Mouse (Mus musculus) hindbrain, embryonic 15.5 days (tissue): ENCODE measurements around the gene Ubd. TPM values are rescaled to one million over a fixed set of nuclear protein-coding genes. Genes with fewer than 3 reads are reported as not detected.
"Not testable (repeated sequence)": the region's sequence is repeated elsewhere in the genome, so short reads cannot be mapped to it uniquely, and the experiment has no call there.

Experiments
- ATAC-seq: fragments of 200-750 bp; cut with Nextera tagmentation; 2 replicates; pipeline ENCODE4 v1.8.0; 2017; ENCODE audit warnings: low read depth, moderate number of reproducible peaks, moderate TSS enrichment; ENCODE audit not compliant: low FRiP score
- H3K27ac ChIP-seq: fragments of 300-500 bp; sonication (generic); replicated peaks from 2 replicates; pipeline ENCODE4 v1.5.1; 2015; ENCODE audit warnings: mild to moderate bottlenecking, inconsistent platforms
- H3K27me3 ChIP-seq: fragments of 300-500 bp; sonication (generic); 2 replicates; pipeline ENCODE4 v1.6.1; 2015; ENCODE audit warnings: control low read depth, inconsistent platforms
- H3K36me3 ChIP-seq: fragments of 300-500 bp; sonication (generic); 2 replicates; pipeline ENCODE4 v1.6.1; 2015; ENCODE audit warnings: control low read depth, inconsistent platforms
- H3K4me1 ChIP-seq: fragments of 300-500 bp; sonication (generic); replicated peaks from 2 replicates; pipeline ENCODE4 v1.6.1; 2015; ENCODE audit warnings: control low read depth, inconsistent platforms
- H3K4me2 ChIP-seq: fragments of 300-500 bp; sonication (generic); 2 replicates; pipeline ENCODE4 v1.6.1; 2015; ENCODE audit warnings: moderate library complexity, mild to moderate bottlenecking, inconsistent platforms
- H3K4me3 ChIP-seq: fragments of 300-500 bp; sonication (generic); 2 replicates; pipeline ENCODE4 v1.5.1; 2015; ENCODE audit warnings: mild to moderate bottlenecking, inconsistent platforms
- H3K9ac ChIP-seq: fragments of 300-500 bp; sonication (generic); 2 replicates; pipeline ENCODE4 v1.6.1; 2015; ENCODE audit warnings: inconsistent platforms
- H3K9me3 ChIP-seq: fragments of 300-500 bp; sonication (generic); 2 replicates; pipeline ENCODE4 v1.6.1; 2016; ENCODE audit warnings: control low read depth, inconsistent platforms
- WGBS: fragments of 180-500 bp; shearing (Covaris S2); methylation state at CpG from one replicate; pipeline ENCODE4 v1.1.7; 2015; 5-methylcytosine and 5-hydroxymethylcytosine counted together
- polyA plus RNA-seq: library from polyadenylated mRNA; unstranded; fragments of >200 nt; fragmentation: Nextera tagmentation; extraction: Ambion mirVana; gene quantifications from 2 replicates; pipeline ENCODE4 v1.2.1, GENCODE M21; 2015

The Ubd gene
- polyA plus RNA-seq, 1 experiment from 2014 or later: not detected

GRCm38 (mm10) chr17:37213018-37213417 is 19.3 kb downstream of the Ubd start, which contains the start of gene Olfr95:
TSS of gene Olfr95 (minus strand) at chr17:37213118.
- H3K36me3 ChIP-seq: no peaks in the 10 kb centered on the region
- H3K9me3 ChIP-seq: no peaks in the 10 kb centered on the region
- H3K4me3 ChIP-seq: no peak within 1 kb of the TSS
- 0 out of 2 replicates have a peak, but pooled peaks cover 4% of the 10 kb centered on the region for H3K4me1 ChIP-seq
- H3K9ac ChIP-seq: no peak within 1 kb of the TSS
- no peak within 1 kb of the TSS for H3K4me2 ChIP-seq
- H3K27me3 ChIP-seq: peaks cover 8% of the 10 kb centered on the region; the same call in 1 of the 2 replicates
- no peak within 1 kb of the TSS for H3K27ac ChIP-seq
- no peak for ATAC-seq
- WGBS: 84% methylated on average over 3 of the region's 3 CpGs

GRCm38 (mm10) chr17:37218486-37218885 is 24.8 kb downstream of the Ubd start:
- Histone ChIP-seq H3K4me3 (no peak overlapping the region), H3K9me3 (no peaks in the 10 kb centered on the region), H3K27me3 (no peaks in the 10 kb centered on the region), H3K27ac (no peak overlapping the region), H3K9ac (no peak overlapping the region), H3K4me2 (no peak overlapping the region), H3K36me3 (no peaks in the 10 kb centered on the region), H3K4me1 (no peaks in the 10 kb centered on the region)
- no peak for ATAC-seq
- WGBS: 88% methylated on average over 3 of the region's 3 CpGs

GRCm38 (mm10) chr17:37219846-37220245 is 26.2 kb downstream of the Ubd start, which contains the start of gene Olfr96:
TSS of gene Olfr96 (plus strand) at chr17:37220146.
- Histone ChIP-seq H3K36me3 (no peaks in the 10 kb centered on the region), H3K4me2 (no peak within 1 kb of the TSS), H3K27me3 (no peaks in the 10 kb centered on the region), H3K4me1 (no peaks in the 10 kb centered on the region), H3K27ac (no peak within 1 kb of the TSS), H3K9me3 (no peaks in the 10 kb centered on the region), H3K9ac (no peak within 1 kb of the TSS), H3K4me3 (no peak within 1 kb of the TSS)
- WGBS: 63% methylated on average over 4 of the region's 4 CpGs
- ATAC-seq: no peak

GRCm38 (mm10) chr17:37221879-37222278 is 28.2 kb downstream of the Ubd start:
- WGBS: 31% methylated on average over 1 of the region's 1 CpGs
- H3K27me3 ChIP-seq: no peaks in the 10 kb centered on the region
- no peak for ATAC-seq

GRCm38 (mm10) chr17:37237230-37237629 is 43.5 kb downstream of the Ubd start, which contains the start of gene Olfr97:
TSS of gene Olfr97 (minus strand) at chr17:37237330.
- H3K9ac ChIP-seq, H3K36me3 ChIP-seq, H3K27me3 ChIP-seq, H3K4me2 ChIP-seq, ATAC-seq, H3K27ac ChIP-seq, H3K9me3 ChIP-seq, H3K4me3 ChIP-seq, H3K4me1 ChIP-seq: not testable (repeated sequence)
- WGBS: 95% methylated on average over 2 of the region's 2 CpGs

More at GRCm38 (mm10) chr17:37221879-37222278, 28.2 kb downstream of the Ubd start:
- Histone ChIP-seq H3K9me3 (no peaks in the 10 kb centered on the region), H3K4me3 (no peak overlapping the region), H3K9ac (no peak overlapping the region), H3K36me3 (no peaks in the 10 kb centered on the region), H3K27ac (no peak overlapping the region), H3K4me1 (no peaks in the 10 kb centered on the region), H3K4me2 (no peak overlapping the region)

GRCm38 (mm10) chr17:37242198-37242597 is 48.5 kb downstream of the Ubd start:
- H3K4me1 ChIP-seq: no peaks in the 10 kb centered on the region
- H3K9me3 ChIP-seq: no peaks in the 10 kb centered on the region
- no peak for ATAC-seq
- no peak overlapping the region for H3K9ac ChIP-seq
- WGBS: 58% methylated on average over 3 of the region's 3 CpGs
- H3K27ac ChIP-seq: no peak overlapping the region
- no peaks in the 10 kb centered on the region for H3K27me3 ChIP-seq
- no peak overlapping the region for H3K4me3 ChIP-seq
- H3K4me2 ChIP-seq: no peak overlapping the region
- H3K36me3 ChIP-seq: no peaks in the 10 kb centered on the region

Other genes starting within 250 kb of the Ubd start
- 154 and 168 TPM in 2 replicates for gene Ppp1r11, start 242.2 kb upstream of the Ubd start, polyA plus RNA-seq
- gene Znrd1, start 235.3 kb upstream of the Ubd start, polyA plus RNA-seq: 55.2 and 55.6 TPM in 2 replicates
- gene Znrd1as, start 235.3 kb upstream of the Ubd start, polyA plus RNA-seq: 5.4 and 5.8 TPM in 2 replicates
- 0.30 and 0.38 TPM in 2 replicates for gene 2410137M14Rik, start 212.7 kb upstream of the Ubd start, polyA plus RNA-seq
- 2.5 and 3.1 TPM in 2 replicates for gene H2-M5, start 204.4 kb upstream of the Ubd start, polyA plus RNA-seq
- 222 and 250 TPM in 2 replicates for gene Zfp57, start 192.7 kb upstream of the Ubd start, polyA plus RNA-seq
- gene Mog, start 170.5 kb upstream of the Ubd start, polyA plus RNA-seq: 2.3 TPM in 2 replicates
- gene Gabbr1, start 147.9 kb upstream of the Ubd start, polyA plus RNA-seq: 85.2 and 86.0 TPM in 2 replicates
- gene Olfr90, start 105.4 kb upstream of the Ubd start, polyA plus RNA-seq: 0.08 TPM in 1 of 2 replicates, not detected in the other
- gene Olfr91, start 95.6 kb upstream of the Ubd start, polyA plus RNA-seq: not detected in 2 replicates
- gene Olfr92, start 73.8 kb upstream of the Ubd start, polyA plus RNA-seq: not detected in 2 replicates
- not detected in 2 replicates for gene Olfr93, start 32.4 kb upstream of the Ubd start, polyA plus RNA-seq
- not detected in 2 replicates for gene Olfr94, start 7.1 kb downstream of the Ubd start, polyA plus RNA-seq
- gene Olfr95, start 19.2 kb downstream of the Ubd start, polyA plus RNA-seq: 0.05 TPM in 1 of 2 replicates, not detected in the other
- gene Olfr96, start 26.3 kb downstream of the Ubd start, polyA plus RNA-seq: not detected in 2 replicates
- gene Olfr97, start 43.4 kb downstream of the Ubd start, polyA plus RNA-seq: not detected in 2 replicates
- gene Olfr98, start 69.9 kb downstream of the Ubd start, polyA plus RNA-seq: not detected in 2 replicates
- gene H2-M3, start 76.3 kb downstream of the Ubd start, polyA plus RNA-seq: 0.87 and 1.5 TPM in 2 replicates
- gene Olfr99, start 89.6 kb downstream of the Ubd start, polyA plus RNA-seq: not detected in 2 replicates
- gene Olfr101, start 110.4 kb downstream of the Ubd start, polyA plus RNA-seq: not detected in 2 replicates
- not detected in 2 replicates for gene Olfr102, start 123.2 kb downstream of the Ubd start, polyA plus RNA-seq
- not detected in 2 replicates for gene Olfr103, start 145.8 kb downstream of the Ubd start, polyA plus RNA-seq
- gene Olfr104-ps, start 165.7 kb downstream of the Ubd start, polyA plus RNA-seq: not detected in 2 replicates
- gene Olfr105-ps, start 185.1 kb downstream of the Ubd start, polyA plus RNA-seq: not detected in 2 replicates
- not detected in 2 replicates for gene Olfr106-ps, start 196.5 kb downstream of the Ubd start, polyA plus RNA-seq
- gene Olfr107, start 205.3 kb downstream of the Ubd start, polyA plus RNA-seq: not detected in 2 replicates